Mouse (Mus musculus) subcutaneous adipose tissue, adult 2 months (tissue): Measurements from ENCODE around the gene Hck. TPM values are rescaled to one million over a fixed set of nuclear protein-coding genes. Genes with fewer than 3 reads are reported as not detected.

Experiments
- polyA plus RNA-seq: library from polyadenylated mRNA; depleted of rRNA; stranded (reverse); fragments of >200 nt; gene quantifications from 2 replicates; pipeline ENCODE4 v1.2.3, GENCODE M21; 2012; ENCODE audit warnings: low replicate concordance; rRNA removed

Hck gene
- 5.2 and 15.0 TPM in 2 replicates for polyA plus RNA-seq

DNA sequence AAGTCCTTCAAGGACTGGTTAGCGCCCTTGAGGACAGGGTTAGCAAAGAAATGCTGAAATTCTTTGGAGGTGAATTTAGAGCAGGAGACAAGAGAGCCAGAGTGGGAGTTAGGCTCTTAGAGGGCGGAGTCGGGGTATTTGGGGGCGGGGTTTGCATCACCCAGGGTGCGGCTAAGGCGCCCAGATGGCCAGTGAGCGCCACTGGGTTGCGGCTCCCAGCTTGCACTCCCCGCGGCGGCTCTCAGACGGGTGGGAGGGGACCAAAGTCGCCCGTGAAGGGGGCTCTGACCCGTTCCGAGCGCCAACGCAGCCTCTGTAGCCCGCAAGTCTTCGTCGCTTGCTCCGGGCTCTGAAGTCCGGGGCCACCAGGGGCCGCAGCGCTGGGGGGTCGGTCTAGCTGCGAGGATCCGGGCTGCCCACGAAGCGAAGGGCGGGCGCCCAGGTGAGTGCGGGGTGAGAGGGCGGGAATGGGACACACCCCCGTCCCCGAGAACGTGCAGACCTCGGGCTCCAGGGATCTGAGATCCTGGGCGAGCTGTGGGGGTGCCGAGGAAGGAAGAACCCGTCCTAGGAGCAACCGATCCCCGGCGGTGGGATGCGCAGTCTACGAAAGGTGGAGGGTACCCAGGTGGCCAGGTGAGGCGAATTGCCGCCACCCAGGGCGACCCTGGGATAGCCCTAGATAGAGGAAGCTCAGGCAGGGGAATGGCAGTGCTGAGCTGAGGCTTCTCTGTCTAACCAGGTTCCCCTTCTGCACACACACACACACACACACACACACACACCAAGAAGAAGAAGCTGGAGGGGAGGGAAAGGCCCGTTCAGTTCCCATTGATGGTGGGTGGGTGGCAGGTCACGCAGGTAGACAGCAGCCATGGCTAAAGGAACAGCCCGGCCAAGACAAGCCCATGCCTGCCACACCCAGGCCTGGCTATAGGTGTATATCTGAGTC, at the start of gene Hck:
Gene Hck (plus strand): TSS at position 156 of the 952 bp plus-strand sequence.

DNA sequence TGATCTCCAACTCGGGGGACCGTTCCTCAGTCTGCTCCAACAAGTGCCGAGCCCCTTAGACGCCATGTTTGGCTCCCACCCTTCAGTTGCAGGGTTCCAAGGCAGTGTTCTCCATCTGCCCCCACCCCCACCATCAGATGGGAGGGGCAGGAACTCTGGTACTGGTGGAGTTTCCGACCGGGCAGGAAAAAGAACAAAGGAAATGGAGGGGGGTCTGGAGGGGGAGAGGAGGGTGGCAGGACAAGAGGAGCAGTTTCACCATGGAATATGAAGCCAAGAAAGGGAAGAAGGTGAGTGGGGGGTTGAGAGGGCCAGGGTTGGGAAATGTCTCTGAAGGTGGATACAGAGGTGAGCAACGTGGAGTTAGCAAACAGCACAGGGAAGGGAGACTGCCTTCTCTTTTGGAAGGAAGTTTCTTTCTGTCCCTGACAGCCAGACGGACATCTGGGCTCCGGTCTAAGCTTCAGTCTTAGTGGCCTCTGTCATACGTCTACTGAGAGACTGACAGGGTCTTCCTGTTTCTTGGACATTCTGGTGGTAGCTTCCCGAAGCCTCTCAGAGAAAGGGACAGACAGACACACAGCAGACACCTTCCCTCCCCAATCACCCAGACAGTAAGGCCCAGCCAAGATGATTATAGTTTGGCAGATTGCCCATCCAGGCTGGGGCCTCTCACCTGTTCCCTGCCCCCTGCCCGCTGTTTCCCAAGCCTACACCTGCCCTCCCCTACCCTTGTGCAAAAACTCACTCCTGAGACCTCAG, 42.3 kb upstream of the Hck start, which contains the start of gene Ccm2l:
Gene Ccm2l (plus strand): TSS at position 209 of the 762 bp plus-strand sequence.

GRCm38 (mm10) chr2:153160844-153161683, 52.8 kb downstream of the Hck start, which contains the start of gene Tm9sf4:
Gene Tm9sf4 (plus strand): TSS chr2:153161303.

Other genes starting within 250 kb of the Hck start
- 0.13 and 0.22 TPM in 2 replicates for gene Mylk2, start 197.1 kb upstream of the Hck start, polyA plus RNA-seq
- 17.5 and 19.5 TPM in 2 replicates for gene Foxs1, start 175.3 kb upstream of the Hck start, polyA plus RNA-seq
- gene Dusp15, start 156.8 kb upstream of the Hck start, polyA plus RNA-seq = 0.49 and 3.4 TPM in 2 replicates
- 0.56 and 0.68 TPM in 2 replicates for gene Ttll9, start 146.0 kb upstream of the Hck start, polyA plus RNA-seq
- gene Pdrg1, start 93.0 kb upstream of the Hck start, polyA plus RNA-seq = 76.8 and 98.9 TPM in 2 replicates
- not detected in 2 replicates for gene Xkr7, start 76.6 kb upstream of the Hck start, polyA plus RNA-seq
- gene Ccm2l, start 42.5 kb upstream of the Hck start, polyA plus RNA-seq = 30.7 and 85.0 TPM in 2 replicates
- 60.6 and 80.1 TPM in 2 replicates for gene Tm9sf4, start 52.8 kb downstream of the Hck start, polyA plus RNA-seq
- 4.4 and 17.5 TPM in 2 replicates for gene Tspyl3, start 117.0 kb downstream of the Hck start, polyA plus RNA-seq
- 3.2 and 11.0 TPM in 2 replicates for gene Plagl2, start 133.0 kb downstream of the Hck start, polyA plus RNA-seq
- gene Pofut1, start 133.1 kb downstream of the Hck start, polyA plus RNA-seq = 51.1 and 52.1 TPM in 2 replicates
- gene Kif3b, start 182.9 kb downstream of the Hck start, polyA plus RNA-seq = 12.2 and 12.5 TPM in 2 replicates
- gene Asxl1, start 237.4 kb downstream of the Hck start, polyA plus RNA-seq = 11.1 and 19.4 TPM in 2 replicates